Mouse (Mus musculus) 416B (cell line): ENCODE results near the gene Olfr785.
"Not testable (repeated sequence)": the region's sequence is repeated elsewhere in the genome, so short reads cannot be mapped to it uniquely, and the experiment has no call there.

ENCODE experiments used
- DNase-seq: peaks from one replicate; pipeline ENCODE4 v3.0.0; 2011; ENCODE audit warnings: low read depth

The Olfr785 gene

DNA sequence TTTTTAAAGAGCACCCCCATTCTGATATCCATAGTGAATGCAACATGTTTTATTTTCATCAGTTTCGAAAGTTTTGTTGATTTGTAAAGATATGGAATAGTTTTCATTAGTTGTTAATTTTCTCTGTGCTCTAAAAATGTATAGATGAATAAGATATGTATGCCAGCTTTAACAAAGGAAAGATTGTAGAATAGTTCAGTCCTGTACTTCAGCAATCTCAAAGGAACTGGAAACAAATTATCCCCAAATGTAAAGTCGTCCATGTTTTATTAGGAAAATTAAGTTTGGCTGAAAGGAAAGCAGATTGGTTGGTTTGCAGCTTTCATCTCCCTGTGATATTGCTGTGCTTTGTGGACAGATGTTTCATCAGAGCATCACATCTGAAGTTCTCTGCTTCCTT is at the start of gene Olfr785:
TSS of gene Olfr785 (plus strand) at position 301 of the 400 bp plus-strand sequence.
- DNase-seq = no peak

DNA sequence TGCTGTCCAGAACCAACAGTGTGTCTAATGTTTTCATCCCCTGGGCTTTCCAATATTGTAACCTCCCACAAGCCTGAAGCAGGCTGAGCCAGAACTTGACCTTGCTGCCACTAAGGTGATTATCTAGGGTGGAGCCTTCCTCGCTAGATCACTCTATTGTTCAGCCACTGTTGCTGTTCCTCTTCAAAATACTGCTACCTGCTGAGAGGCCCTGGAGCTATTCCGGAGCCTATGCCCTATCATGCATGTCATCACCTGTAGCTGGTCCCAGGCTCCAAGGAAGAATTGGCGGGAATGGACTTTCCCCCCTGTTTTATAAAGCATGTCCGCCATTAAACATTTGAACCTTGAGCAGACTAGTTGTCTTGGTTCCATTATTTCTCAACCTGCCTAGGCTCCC is 48.7 kb upstream of the Olfr785 start:
- DNase-seq = not testable (repeated sequence)

GRCm38 (mm10) chr10:129357307-129357706 is 47.9 kb upstream of the Olfr785 start:
- no peak for DNase-seq

DNA sequence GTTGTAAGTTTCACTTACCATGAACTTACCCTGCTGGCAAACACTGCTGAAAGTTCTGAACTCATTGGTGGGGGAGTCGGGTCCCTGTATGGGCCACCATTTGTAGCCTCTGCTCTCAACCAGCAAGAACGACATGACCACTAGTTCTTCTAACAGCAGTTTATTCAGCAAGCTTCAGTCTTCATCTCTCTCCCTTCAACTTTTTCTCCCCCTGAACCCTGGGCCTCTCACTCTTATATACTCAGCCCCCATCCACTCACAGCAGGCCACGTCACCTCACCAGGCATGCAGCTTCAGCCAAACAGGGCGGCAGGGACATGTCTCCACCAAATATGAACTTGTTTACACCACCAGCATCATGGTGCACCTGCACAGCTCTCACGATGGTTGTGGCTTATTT is 31.2 kb upstream of the Olfr785 start:
- not testable (repeated sequence) for DNase-seq

DNA sequence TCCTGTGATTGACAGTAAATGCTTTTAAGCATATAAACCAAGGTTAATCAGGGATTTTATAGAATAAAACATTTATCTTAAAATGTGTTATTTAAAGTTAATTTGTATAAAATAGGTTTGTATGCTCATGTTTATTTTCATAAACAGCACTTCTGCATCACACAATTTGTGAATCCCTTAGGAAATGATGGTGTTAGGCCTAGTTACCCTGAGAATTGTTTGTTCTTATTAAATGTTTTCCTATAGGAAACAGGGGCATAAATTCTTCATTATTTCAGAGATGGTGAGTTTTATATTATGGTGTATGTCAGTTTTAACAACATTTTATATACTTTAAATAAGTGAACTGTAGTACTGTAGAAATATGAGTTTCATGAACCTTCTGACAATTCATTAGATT is 21.4 kb upstream of the Olfr785 start, which contains the start of gene Olfr784:
TSS of gene Olfr784 (plus strand) at position 301 of the 400 bp plus-strand sequence.
- DNase-seq = no peak

GRCm38 (mm10) chr10:129400892-129401291 is 4.3 kb upstream of the Olfr785 start:
- DNase-seq = no peak

DNA sequence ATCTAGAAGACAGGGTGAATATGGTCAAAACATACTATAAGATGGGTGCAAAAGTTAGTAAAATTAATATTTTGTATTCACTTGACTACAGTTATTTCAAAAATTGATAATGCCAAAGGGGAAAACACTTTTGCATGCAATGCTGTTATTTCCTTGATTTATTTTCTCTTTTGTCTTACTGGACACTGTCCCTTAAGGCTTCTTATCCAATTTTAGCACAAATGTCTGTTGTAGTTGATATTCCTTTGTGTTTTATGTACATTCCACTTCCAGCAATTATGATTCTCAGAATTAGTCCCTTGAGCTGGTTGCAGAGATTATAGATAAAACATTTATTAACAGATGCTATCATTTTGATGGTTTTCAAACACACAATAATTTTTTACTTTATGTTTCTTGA is 21.8 kb downstream of the Olfr785 start, which contains the start of gene Olfr786:
TSS of gene Olfr786 (plus strand) at position 301 of the 400 bp plus-strand sequence.
- no peak for DNase-seq
